Mouse (Mus musculus): ENCODE measurements around the gene Pik3c2a. TPM values are rescaled to one million over a fixed set of nuclear protein-coding genes. Genes with fewer than 3 reads are reported as not detected.
"Not testable (repeated sequence)": the region's sequence is repeated elsewhere in the genome, so short reads cannot be mapped to it uniquely, and the experiment has no call there.

The Pik3c2a gene
- total RNA-seq, 2 experiments from 2014 or later: 25.2 to 26.0 TPM

- DNase-seq: not testable (repeated sequence)
Observed at GRCm38 (mm10) chr7:116387389-116387788, 55.9 kb downstream of the Pik3c2a start.

DNA sequence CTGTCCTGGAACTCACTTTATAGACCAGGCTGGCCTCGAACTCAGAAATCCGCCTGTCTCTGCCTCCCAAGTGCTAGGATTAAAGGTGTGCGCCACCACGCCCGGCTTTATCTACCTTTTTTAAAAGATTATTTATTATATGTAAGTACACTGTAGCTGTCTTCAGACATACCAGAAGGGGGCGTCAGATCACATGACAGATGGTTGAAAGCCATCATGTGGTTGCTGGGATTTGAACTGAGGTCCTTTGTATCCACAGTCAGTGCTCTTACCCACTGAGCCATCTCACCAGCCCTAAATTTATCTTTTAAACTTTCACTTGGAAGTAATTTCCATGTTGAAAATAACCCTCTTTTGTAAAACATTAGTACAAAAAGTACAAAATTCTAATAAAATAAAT lies 64.1 kb downstream of the Pik3c2a start:
- not testable (repeated sequence) for DNase-seq

DNA sequence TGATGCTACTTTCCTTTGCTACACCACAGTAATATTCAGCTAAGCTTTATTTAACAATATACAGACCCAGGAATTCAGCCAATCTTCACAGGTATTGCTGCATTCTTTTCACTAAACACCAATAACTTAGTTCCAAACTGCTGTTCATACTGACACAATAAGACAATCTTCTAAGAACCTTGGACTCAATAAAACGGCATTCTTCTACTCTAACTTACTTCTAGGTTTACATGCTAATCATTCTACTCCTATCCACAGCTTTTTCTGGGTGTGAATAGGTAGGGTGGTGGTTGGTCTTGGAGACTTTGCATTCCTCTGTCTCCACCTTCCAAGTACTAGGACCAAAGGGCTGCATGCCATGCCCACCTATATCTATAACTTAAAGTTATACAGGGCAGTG lies 69.0 kb downstream of the Pik3c2a start:
- DNase-seq: no peak

DNA sequence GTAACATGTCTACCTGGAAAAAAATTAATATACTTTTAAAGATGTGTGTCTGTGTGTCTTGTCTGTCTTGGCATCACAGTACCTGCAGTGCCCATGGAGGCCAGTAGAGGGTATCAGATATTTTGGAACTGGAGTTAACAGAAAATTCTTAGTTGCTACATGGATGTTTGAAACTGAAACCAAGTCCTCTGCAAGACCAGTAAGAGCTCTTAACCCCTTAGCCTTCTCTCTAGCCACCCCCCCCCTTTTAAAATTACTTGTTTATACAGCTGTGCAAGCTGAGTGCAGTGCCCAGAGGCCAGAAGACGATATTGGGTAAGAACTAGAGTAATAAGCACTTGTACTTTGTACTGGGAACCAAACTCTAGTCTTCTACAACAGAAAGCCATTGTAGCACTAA lies 107.0 kb downstream of the Pik3c2a start:
- peak; percentile 79 for DNase-seq

DNA sequence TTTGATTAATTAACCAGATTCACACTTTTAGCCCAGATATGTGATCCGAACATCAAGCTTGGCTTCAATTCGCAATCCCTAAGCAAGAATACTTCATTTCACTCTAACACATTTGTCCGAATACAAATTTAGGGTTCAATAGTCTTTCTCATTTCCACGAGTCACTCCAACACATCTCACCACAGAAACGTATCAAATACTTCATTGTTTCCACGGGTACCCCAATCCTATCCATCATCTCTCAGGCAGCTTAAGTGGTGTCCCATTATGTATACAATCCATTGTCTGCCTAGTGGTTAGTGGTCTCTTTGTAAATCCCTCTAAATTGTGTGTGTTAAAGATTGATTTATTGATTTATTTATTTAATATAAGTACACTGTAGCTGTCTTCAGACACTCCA lies 108.1 kb downstream of the Pik3c2a start:
- no peak for DNase-seq

- DNase-seq: no peak
Observed at GRCm38 (mm10) chr7:116334669-116335038, 108.6 kb downstream of the Pik3c2a start.

DNA sequence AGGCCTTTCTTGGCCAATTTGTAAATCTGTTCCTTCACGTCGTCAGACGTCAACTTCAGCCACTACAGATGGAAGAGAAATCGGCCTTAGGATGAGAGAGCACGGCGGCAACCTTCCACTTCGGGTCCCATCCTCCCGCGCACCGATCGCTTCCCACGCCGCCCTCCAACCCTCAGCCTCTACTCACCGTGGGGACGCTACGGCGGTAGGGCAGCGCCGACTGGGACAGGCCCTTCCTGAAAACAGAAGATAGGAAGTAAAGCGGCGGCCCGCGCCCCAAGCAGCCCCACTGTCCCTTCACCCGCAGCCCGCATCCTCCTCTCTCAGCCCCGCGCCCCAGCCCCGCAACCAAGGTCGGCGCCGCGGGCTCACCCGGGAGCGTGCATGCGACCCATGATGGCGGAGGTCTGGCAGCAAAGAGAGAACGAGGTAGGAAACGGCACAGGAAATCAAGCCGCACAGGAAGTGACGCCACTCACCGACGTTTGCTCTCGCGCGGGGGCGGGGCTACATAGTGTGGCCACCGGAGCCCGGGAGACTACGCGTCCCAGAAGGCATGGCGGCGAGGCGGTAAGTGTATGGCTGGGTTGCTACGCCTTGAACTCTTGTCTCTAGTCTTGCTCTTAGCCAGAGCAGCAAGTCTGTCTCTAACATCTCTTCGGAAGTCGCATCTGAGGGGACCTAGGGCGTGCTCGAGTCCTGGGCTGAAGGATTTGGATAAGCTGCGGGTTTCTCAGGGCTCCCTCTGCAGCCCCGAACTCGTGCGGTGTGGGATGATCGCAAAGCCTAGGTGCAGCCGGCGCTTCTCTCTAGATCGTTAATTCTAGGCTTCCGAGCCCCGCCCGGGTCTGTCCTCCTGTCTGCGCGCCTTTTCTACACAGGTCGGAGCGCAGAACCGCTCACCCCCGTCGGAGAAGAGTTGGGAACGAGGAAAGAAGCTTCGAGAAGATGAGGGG lies 109.3 kb downstream of the Pik3c2a start, which contains the start of gene Rps13:
Rps13 (minus strand) TSS at position 483 of the 956 bp plus-strand sequence.
- DNase-seq: peak; percentile 98

DNA sequence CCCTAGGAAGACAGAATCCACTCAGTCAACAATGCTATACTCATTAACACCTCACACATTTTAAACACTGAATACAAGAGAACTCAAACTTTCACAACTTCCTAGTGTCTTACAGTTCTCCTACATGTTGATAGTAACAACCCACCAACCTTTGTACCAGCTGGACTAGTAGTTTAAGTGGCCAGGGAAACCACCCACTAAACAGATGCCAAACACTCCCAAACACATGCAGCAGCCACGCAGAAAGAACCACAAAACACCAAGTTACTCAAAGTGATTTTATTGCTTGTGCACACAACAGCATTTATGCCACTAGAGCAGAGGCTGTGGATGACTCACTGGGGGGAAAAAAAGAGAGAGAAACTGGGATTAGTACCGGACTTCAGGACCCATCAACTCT lies 112.0 kb downstream of the Pik3c2a start:
- no peak for DNase-seq

GRCm38 (mm10) chr7:116329858-116330257 lies 113.4 kb downstream of the Pik3c2a start:
- no peak for DNase-seq

- DNase-seq: no peak
Observed at GRCm38 (mm10) chr7:116328777-116329176, 114.5 kb downstream of the Pik3c2a start.

GRCm38 (mm10) chr7:116327901-116328300 lies 115.3 kb downstream of the Pik3c2a start:
- no peak for DNase-seq

GRCm38 (mm10) chr7:116323331-116323964 lies 119.8 kb downstream of the Pik3c2a start:
- peak; percentile 82 for DNase-seq

- peak; percentile 25 for DNase-seq
Observed at GRCm38 (mm10) chr7:116309456-116309855, 133.8 kb downstream of the Pik3c2a start.

- no peak for DNase-seq
Observed at GRCm38 (mm10) chr7:116308632-116308991, 134.6 kb downstream of the Pik3c2a start.

- DNase-seq: peak; percentile 39
Observed at GRCm38 (mm10) chr7:116307871-116308631, 135.2 kb downstream of the Pik3c2a start, which contains the start of gene Plekha7. Plekha7 (minus strand) TSS chr7:116308376.

DNA sequence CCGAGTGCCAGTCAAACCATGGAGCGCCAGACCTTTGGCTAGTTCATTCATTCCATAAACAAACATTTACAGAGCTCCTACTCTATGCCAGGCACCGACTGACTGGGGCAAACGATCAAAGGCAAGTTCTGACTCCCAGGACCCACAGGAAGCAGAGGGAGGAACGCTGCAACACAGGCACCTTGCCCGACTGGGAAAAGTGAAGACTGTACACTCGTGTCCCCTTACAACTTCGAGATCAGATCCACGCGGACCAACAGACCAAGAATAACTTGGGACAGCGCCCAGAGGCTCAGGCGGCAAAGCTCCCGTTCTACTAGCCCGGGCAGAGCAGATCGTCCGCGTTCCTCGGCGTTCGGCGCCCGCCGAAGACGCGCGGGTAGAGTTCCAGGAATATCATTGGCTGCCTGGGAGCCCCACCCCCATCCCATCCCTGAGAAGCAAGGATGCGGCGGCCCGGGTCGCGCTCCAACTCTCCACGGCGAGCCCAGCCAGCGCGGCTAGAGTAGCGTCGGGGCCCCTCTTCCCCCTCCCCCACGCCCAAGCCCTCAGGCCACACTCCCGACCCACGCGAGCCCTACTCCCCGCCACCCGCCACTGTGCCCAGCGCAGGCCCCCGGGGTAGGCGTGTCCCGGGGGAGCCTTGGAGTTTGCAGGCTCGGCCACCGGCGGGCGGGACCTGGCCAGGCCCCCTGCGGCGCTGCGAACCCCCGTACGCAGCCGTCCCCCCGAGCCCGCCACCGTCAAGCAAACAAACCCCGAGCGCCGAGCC lies 136.0 kb downstream of the Pik3c2a start:
- peak; percentile 76 for DNase-seq

- no peak for DNase-seq
Observed at GRCm38 (mm10) chr7:116306601-116307000, 136.6 kb downstream of the Pik3c2a start.

DNA sequence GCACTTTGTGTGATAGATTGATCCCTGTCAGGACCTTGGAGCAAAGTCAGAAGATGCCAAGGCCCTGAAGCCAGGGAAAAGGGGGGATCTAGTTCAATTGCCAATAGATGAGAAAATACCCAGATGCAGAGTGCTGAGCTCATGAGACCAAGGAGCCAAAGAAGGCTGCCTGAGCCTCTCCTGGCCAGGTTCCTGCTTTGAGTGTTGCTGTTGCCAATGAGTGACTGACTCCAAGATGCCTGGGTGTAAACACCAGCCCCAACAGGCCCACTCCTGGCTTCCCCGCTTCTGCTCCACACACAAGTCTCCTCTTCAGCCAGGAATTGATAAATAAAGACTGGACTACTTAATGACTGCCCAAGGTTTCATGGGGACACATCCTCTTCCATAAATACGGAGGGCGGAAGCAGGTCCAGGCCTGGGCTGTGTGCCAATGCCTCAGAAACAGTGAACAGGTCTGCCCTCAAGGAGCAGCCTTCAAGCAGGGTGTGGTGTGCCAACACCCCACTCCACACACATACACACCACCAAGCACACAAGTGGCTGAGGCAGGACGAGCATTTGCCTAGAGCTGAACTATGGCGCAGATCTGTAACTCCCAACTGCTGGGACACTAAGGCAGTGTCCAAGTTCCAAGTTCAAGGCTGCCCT lies 141.5 kb downstream of the Pik3c2a start:
- no peak for DNase-seq

DNA sequence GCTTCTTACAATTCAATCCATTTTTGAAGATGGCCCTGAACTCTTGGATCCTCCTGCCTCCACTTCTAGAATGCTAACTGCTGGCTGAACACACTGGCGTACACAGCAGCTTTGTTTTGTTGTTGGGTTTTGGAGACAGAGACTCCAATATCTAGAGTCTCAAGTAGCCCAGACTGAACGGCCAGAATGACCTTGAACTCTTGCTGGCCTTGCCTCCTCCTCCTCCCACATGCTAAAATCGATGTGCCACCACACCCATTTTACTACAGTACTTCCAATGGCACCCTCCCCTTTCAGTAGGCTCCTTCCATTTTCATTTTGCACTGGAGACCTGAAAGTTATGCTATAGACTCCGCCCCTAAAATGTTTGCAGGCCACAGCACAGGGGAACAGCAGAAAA lies 142.1 kb downstream of the Pik3c2a start:
- DNase-seq: no peak

- DNase-seq: no peak
Observed at GRCm38 (mm10) chr7:116298851-116299250, 144.4 kb downstream of the Pik3c2a start.

DNA sequence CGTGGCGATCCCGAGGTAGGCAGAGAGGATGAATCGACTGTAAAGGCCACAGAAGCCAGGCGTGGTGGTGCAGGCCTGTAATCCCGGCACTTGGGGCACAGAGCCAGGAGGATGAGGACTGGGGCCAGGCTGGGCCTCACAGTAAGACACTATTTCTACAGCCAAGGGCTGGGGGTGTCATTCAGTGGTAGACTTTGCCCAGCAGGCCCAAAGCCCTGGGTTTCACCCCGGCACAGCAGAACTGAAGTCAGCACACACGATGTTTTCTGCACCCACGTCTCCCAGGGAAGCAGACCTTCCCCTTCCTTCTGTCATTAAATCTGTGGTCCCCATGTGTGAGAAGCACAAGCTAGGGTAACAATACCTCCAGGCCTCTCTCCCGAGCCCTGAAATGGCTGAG lies 144.9 kb downstream of the Pik3c2a start:
- DNase-seq: no peak

DNA sequence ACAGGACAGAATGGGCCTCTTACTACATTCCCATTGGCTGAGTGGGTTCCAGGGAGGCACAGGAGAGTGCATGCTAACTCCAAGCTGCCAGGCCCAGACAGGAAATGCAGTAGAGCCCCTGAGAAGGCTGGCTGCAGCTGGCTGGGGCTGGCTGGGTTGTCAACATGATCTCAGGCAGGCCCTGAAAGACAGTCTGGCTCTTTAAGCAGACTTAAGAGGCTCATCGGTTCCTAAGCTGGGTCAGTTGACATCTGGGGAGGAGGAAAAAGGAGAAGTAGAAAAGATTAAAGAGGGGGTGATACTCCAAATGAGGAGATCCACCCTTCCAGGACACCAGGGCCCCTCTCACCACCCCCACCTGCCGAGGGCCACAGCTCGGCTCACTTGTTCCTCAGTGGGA lies 148.3 kb downstream of the Pik3c2a start:
- DNase-seq: no peak
